Mouse (Mus musculus): ENCODE data around the gene Scg3. TPM values are rescaled to one million over a fixed set of nuclear protein-coding genes. Genes with fewer than 3 reads are reported as not detected.
"Not testable (repeated sequence)": the region's sequence is repeated elsewhere in the genome, so short reads cannot be mapped to it uniquely, and the experiment has no call there.

The Scg3 gene
- polyA plus RNA-seq, 1 experiment from 2014 or later = 137 TPM

GRCm38 (mm10) chr9:75624983-75625555 is 58.8 kb downstream of the Scg3 start:
- 18% methylated on average over 18 of the region's 18 CpGs for WGBS
- Histone ChIP-seq H3K4me1 (replicated peaks) (peaks cover 18% of the 10 kb centered on the region), H3K27me3 (peaks cover 6% of the 10 kb centered on the region; the same call in 1 of the 2 replicates), H3K4me2 (peak overlapping the region; percentile 73), H3K36me3 (no peaks in the 10 kb centered on the region), H3K9me3 (no peaks in the 10 kb centered on the region), H3K4me3 (peak overlapping the region; percentile 79), H3K9ac (peak overlapping the region; percentile 94), H3K27ac (replicated peaks) (peak overlapping the region; percentile 96)
- ATAC-seq (ENCODE audit: low read depth) = peak; percentile 34

GRCm38 (mm10) chr9:75621428-75621827 is 62.4 kb downstream of the Scg3 start:
- no peak for ATAC-seq (ENCODE audit: low read depth)
- 89% methylated on average over 3 of the region's 3 CpGs for WGBS
- Histone ChIP-seq H3K36me3 (no peaks in the 10 kb centered on the region), H3K4me2 (no peak overlapping the region), H3K27ac (replicated peaks) (no peak overlapping the region), H3K4me3 (no peak overlapping the region), H3K9ac (no peak overlapping the region), H3K4me1 (replicated peaks) (peaks cover 7% of the 10 kb centered on the region), H3K9me3 (no peaks in the 10 kb centered on the region), H3K27me3 (peaks cover 6% of the 10 kb centered on the region; the same call in 1 of the 2 replicates)

GRCm38 (mm10) chr9:75619761-75620160 is 64.1 kb downstream of the Scg3 start:
- H3K9ac ChIP-seq; H3K4me2 ChIP-seq; H3K27ac ChIP-seq (replicated peaks); H3K36me3 ChIP-seq; H3K4me3 ChIP-seq; H3K27me3 ChIP-seq; H3K4me1 ChIP-seq (replicated peaks); ATAC-seq (ENCODE audit: low read depth); H3K9me3 ChIP-seq: not testable (repeated sequence)
- WGBS = 94% methylated on average over 2 of the region's 2 CpGs

GRCm38 (mm10) chr9:75618836-75619400 is 64.9 kb downstream of the Scg3 start:
- Histone ChIP-seq H3K9me3 (no peaks in the 10 kb centered on the region), H3K4me1 (replicated peaks) (no peaks in the 10 kb centered on the region), H3K27me3 (peaks cover 4% of the 10 kb centered on the region; the same call in 1 of the 2 replicates), H3K9ac (no peak overlapping the region), H3K36me3 (no peaks in the 10 kb centered on the region), H3K4me3 (no peak overlapping the region), H3K27ac (replicated peaks) (no peak overlapping the region), H3K4me2 (no peak overlapping the region)
- peak; percentile 36; the same call in 1 of the 2 replicates for ATAC-seq (ENCODE audit: low read depth)
- WGBS = 85% methylated on average over 6 of the region's 6 CpGs

GRCm38 (mm10) chr9:75616560-75616959 is 67.3 kb downstream of the Scg3 start:
- Histone ChIP-seq H3K9me3 (no peaks in the 10 kb centered on the region), H3K27ac (replicated peaks) (no peak overlapping the region), H3K36me3 (no peaks in the 10 kb centered on the region), H3K4me1 (replicated peaks) (no peaks in the 10 kb centered on the region), H3K4me2 (no peak overlapping the region), H3K9ac (no peak overlapping the region), H3K4me3 (no peak overlapping the region), H3K27me3 (no peaks in the 10 kb centered on the region)
- no peak for ATAC-seq (ENCODE audit: low read depth)
- 82% methylated on average over 3 of the region's 3 CpGs for WGBS

GRCm38 (mm10) chr9:75610571-75611493 is 73.0 kb downstream of the Scg3 start, which contains the start of gene Tmod2:
TSS of gene Tmod2 (minus strand) at chr9:75611325.
- Histone ChIP-seq H3K4me2 (peak within 1 kb of the TSS; percentile 57), H3K4me3 (peak within 1 kb of the TSS; percentile 82), H3K9ac (peak within 1 kb of the TSS; percentile 86), H3K9me3 (no peaks in the 10 kb centered on the region), H3K4me1 (replicated peaks) (peaks cover 14% of the 10 kb centered on the region), H3K36me3 (0 out of 2 replicates have a peak, but pooled peaks cover 7% of the 10 kb centered on the region), H3K27me3 (no peaks in the 10 kb centered on the region), H3K27ac (replicated peaks) (peak within 1 kb of the TSS; percentile 93)
- WGBS = under 1% methylated on average over 74 of the region's 74 CpGs
- ATAC-seq (ENCODE audit: low read depth) = peak; percentile 93

- Histone ChIP-seq H3K27me3 (no peaks in the 10 kb centered on the region), H3K4me2 (peak overlapping the region; percentile 57), H3K36me3 (peaks cover 14% of the 10 kb centered on the region), H3K4me1 (replicated peaks) (peaks cover 14% of the 10 kb centered on the region), H3K27ac (replicated peaks) (peak overlapping the region; percentile 93), H3K9me3 (no peaks in the 10 kb centered on the region), H3K9ac (peak overlapping the region; percentile 86), H3K4me3 (peak overlapping the region; percentile 82)
- WGBS = 10% methylated on average over 16 of the region's 16 CpGs
- no peak for ATAC-seq (ENCODE audit: low read depth)
Observed at GRCm38 (mm10) chr9:75609965-75610364, 73.9 kb downstream of the Scg3 start.

GRCm38 (mm10) chr9:75609505-75609904 is 74.4 kb downstream of the Scg3 start:
- peaks cover 14% of the 10 kb centered on the region for H3K4me1 ChIP-seq (replicated peaks)
- H3K4me2 ChIP-seq = peak overlapping the region; percentile 57
- WGBS = 22% methylated on average over 1 of the region's 1 CpGs
- peaks cover 18% of the 10 kb centered on the region for H3K36me3 ChIP-seq
- peak overlapping the region; percentile 86 for H3K9ac ChIP-seq
- H3K9me3 ChIP-seq = no peaks in the 10 kb centered on the region
- H3K4me3 ChIP-seq = peak overlapping the region; percentile 82
- peak; percentile 23 for ATAC-seq (ENCODE audit: low read depth)
- H3K27ac ChIP-seq (replicated peaks) = peak overlapping the region; percentile 93
- no peaks in the 10 kb centered on the region for H3K27me3 ChIP-seq

- 90% methylated on average over 4 of the region's 4 CpGs for WGBS
- no peak for ATAC-seq (ENCODE audit: low read depth)
- Histone ChIP-seq H3K9ac (no peak overlapping the region), H3K9me3 (no peaks in the 10 kb centered on the region), H3K4me1 (replicated peaks) (peaks cover 14% of the 10 kb centered on the region), H3K4me3 (no peak overlapping the region), H3K4me2 (no peak overlapping the region), H3K27me3 (no peaks in the 10 kb centered on the region), H3K27ac (replicated peaks) (no peak overlapping the region), H3K36me3 (peaks cover 29% of the 10 kb centered on the region)
Observed at GRCm38 (mm10) chr9:75607496-75607895, 76.4 kb downstream of the Scg3 start.

- Histone ChIP-seq H3K4me3 (no peak overlapping the region), H3K36me3 (peaks cover 32% of the 10 kb centered on the region), H3K4me2 (no peak overlapping the region), H3K9ac (no peak overlapping the region), H3K27me3 (no peaks in the 10 kb centered on the region), H3K4me1 (replicated peaks) (peaks cover 39% of the 10 kb centered on the region), H3K27ac (replicated peaks) (no peak overlapping the region), H3K9me3 (no peaks in the 10 kb centered on the region)
- ATAC-seq (ENCODE audit: low read depth) = no peak
- WGBS = 64% methylated on average over 12 of the region's 12 CpGs
Observed at GRCm38 (mm10) chr9:75601510-75601909, 82.3 kb downstream of the Scg3 start.

GRCm38 (mm10) chr9:75600166-75600934 is 83.5 kb downstream of the Scg3 start:
- Histone ChIP-seq H3K27ac (replicated peaks) (peak overlapping the region; percentile 74), H3K4me2 (no peak overlapping the region), H3K9ac (no peak overlapping the region), H3K4me1 (replicated peaks) (peaks cover 39% of the 10 kb centered on the region), H3K27me3 (no peaks in the 10 kb centered on the region), H3K4me3 (no peak overlapping the region), H3K36me3 (peaks cover 37% of the 10 kb centered on the region), H3K9me3 (no peaks in the 10 kb centered on the region)
- ATAC-seq (ENCODE audit: low read depth) = no peak
- 65% methylated on average over 7 of the region's 7 CpGs for WGBS

Measured in neural tube, embryonic 13.5 days (tissue).